In genomic region chr6:72954786-72955185, GRCm38 (mm10) we compare ENCODE assay signal across 9 mouse cellular contexts. TPM values are rescaled to one million over a fixed set of nuclear protein-coding genes. Genes with fewer than 3 reads are reported as not detected.
DNase-seq lines count a peak whose midpoint lies in the region; ATAC-seq lines count a peak whose summit lies in the region.
"Had no signal": no experiment of that assay in that cellular context is flagged by ENCODE, and none has a peak within 500 bp of the region (broad histone marks: within the 10 kb centered on the region; RNA-seq: fewer than 3 reads in every experiment).

No protein-coding gene starts in this region.

- ATAC-seq in hindbrain, embryonic 14.5 days (ENCODE audit: low FRiP score), result no peak

- peak overlapping the region; percentile 100 for H3K9ac ChIP-seq in hindbrain, embryonic 14.5 days
- H3K9ac ChIP-seq: limb, embryonic 13.5 days had no signal

- H3K4me2 ChIP-seq in hindbrain, embryonic 14.5 days (replicated peaks), result peak overlapping the region; percentile 80

- H3K4me1 ChIP-seq in hindbrain, embryonic 14.5 days (replicated peaks; ENCODE audit: control insufficient read depth, insufficient read depth, low read length), result peaks cover 18% of the 10 kb centered on the region

- 0 out of 2 replicates have a peak overlapping the region, but pooled peaks have one; percentile 91 for H3K4me3 ChIP-seq in hindbrain, embryonic 14.5 days (replicated peaks; ENCODE audit: low read length)

- WGBS in hindbrain, embryonic 14.5 days, result 60% methylated on average over 7 of the region's 7 CpGs

- peak overlapping the region; percentile 98 for H3K27ac ChIP-seq in hindbrain, embryonic 14.5 days
- H3K27ac ChIP-seq: limb, embryonic 13.5 days had no signal

- no peaks in the 10 kb centered on the region for H3K9me3 ChIP-seq in hindbrain, embryonic 14.5 days (ENCODE audit: control insufficient read depth, low read length)
- H3K9me3 ChIP-seq: limb, embryonic 13.5 days had no signal

- no peaks in the 10 kb centered on the region for H3K27me3 ChIP-seq in hindbrain, embryonic 14.5 days (ENCODE audit: control insufficient read depth, insufficient read depth, low read length)
- H3K27me3 ChIP-seq: limb, embryonic 13.5 days had no signal

- no peaks in the 10 kb centered on the region for H3K36me3 ChIP-seq in hindbrain, embryonic 14.5 days (replicated peaks; ENCODE audit: control insufficient read depth, insufficient read depth)
- H3K36me3 ChIP-seq: limb, embryonic 13.5 days had no signal

- peak; percentile 18 for DNase-seq in embryo, embryonic 10 days (ENCODE audit: low spot score)
- no peak for DNase-seq in embryo, embryonic 10.5 days (ENCODE audit: low spot score)
- DNase-seq in A20 (ENCODE audit: low read depth, low spot score), result peak; percentile 75
- peak; percentile 33 for DNase-seq in hindbrain, embryonic 14.5 days (ENCODE audit: low spot score)
- peak; percentile 90 for DNase-seq in naive thymus-derived CD4-positive, alpha-beta T cell, adult 2 months (ENCODE audit: low read depth)
- DNase-seq in frontal cortex, postnatal 36 days (ENCODE audit: low spot score in 2 of 2), result no peak
- DNase-seq in cerebellum, adult 8-10 months, result no peak
- DNase-seq in kidney, adult 9 months, result no peak

RNA-seq across cellular contexts. Expression of gene Tmsb10, which starts 3.8 kb away (rescaled TPM):
- polyA plus RNA-seq in hindbrain, embryonic 14.5 days (2014; fragmentation: Nextera tagmentation; extraction: Ambion mirVana), result 5,328 and 5,854 TPM in 2 replicates

RNA-seq across cellular contexts. Expression of gene Kcmf1, which starts 55.0 kb away (rescaled TPM):
- polyA plus RNA-seq in hindbrain, embryonic 14.5 days (2014; fragmentation: Nextera tagmentation; extraction: Ambion mirVana), result 41.1 and 43.1 TPM in 2 replicates

Comparison
In these comparisons a context has a peak if more than half of its experiments do, and no peak if none do; other contexts are left out.
1. DNase-seq: peak in embryo, embryonic 10 days (single experiment), A20 (single experiment), hindbrain, embryonic 14.5 days (single experiment) and naive thymus-derived CD4-positive, alpha-beta T cell, adult 2 months (single experiment); none in embryo, embryonic 10.5 days (single experiment), frontal cortex, postnatal 36 days (0 of 2), cerebellum, adult 8-10 months (single experiment) and kidney, adult 9 months (single experiment).